Mouse (Mus musculus) midbrain, embryonic 14.5 days (tissue): ENCODE measurements around the gene Ap2a1. TPM values are rescaled to one million over a fixed set of nuclear protein-coding genes. Genes with fewer than 3 reads are reported as not detected.

Experiments used
- polyA plus RNA-seq: library from polyadenylated mRNA; unstranded; fragments of >200 nt; fragmentation: Nextera tagmentation; extraction: Ambion mirVana; gene quantifications from 2 replicates; pipeline ENCODE4 v1.2.1, GENCODE M21; 2014

Ap2a1 gene
- polyA plus RNA-seq, 1 experiment from 2014 or later = 124 TPM

Other genes starting within 250 kb of the Ap2a1 start
- gene Izumo2, start 220.8 kb downstream of the Ap2a1 start, polyA plus RNA-seq = not detected in 2 replicates
- gene Vrk3, start 181.1 kb downstream of the Ap2a1 start, polyA plus RNA-seq = 22.6 and 26.8 TPM in 2 replicates
- gene Zfp473, start 178.4 kb downstream of the Ap2a1 start, polyA plus RNA-seq = 0.58 and 0.89 TPM in 2 replicates
- 29.1 and 35.2 TPM in 2 replicates for gene Nup62, start 113.4 kb downstream of the Ap2a1 start, polyA plus RNA-seq
- gene Il4i1, start 113.1 kb downstream of the Ap2a1 start, polyA plus RNA-seq = 0.97 and 1.4 TPM in 2 replicates
- 2.2 and 2.8 TPM in 2 replicates for gene Atf5, start 112.8 kb downstream of the Ap2a1 start, polyA plus RNA-seq
- gene Akt1s1, start 80.5 kb downstream of the Ap2a1 start, polyA plus RNA-seq = 61.9 and 63.7 TPM in 2 replicates
- gene Tbc1d17, start 80.4 kb downstream of the Ap2a1 start, polyA plus RNA-seq = 107 and 122 TPM in 2 replicates
- gene Pnkp, start 72.4 kb downstream of the Ap2a1 start, polyA plus RNA-seq = 28.8 and 30.4 TPM in 2 replicates
- 480 and 508 TPM in 2 replicates for gene Ptov1, start 59.7 kb downstream of the Ap2a1 start, polyA plus RNA-seq
- 114 and 128 TPM in 2 replicates for gene Med25, start 36.8 kb downstream of the Ap2a1 start, polyA plus RNA-seq
- 16.7 and 17.2 TPM in 2 replicates for gene Fuz, start 33.4 kb downstream of the Ap2a1 start, polyA plus RNA-seq
- not detected in 2 replicates for gene Tsks, start 13.7 kb upstream of the Ap2a1 start, polyA plus RNA-seq
- gene Cpt1c, start 45.4 kb upstream of the Ap2a1 start, polyA plus RNA-seq = 50.1 and 52.3 TPM in 2 replicates
- 236 and 281 TPM in 2 replicates for gene Prmt1, start 57.1 kb upstream of the Ap2a1 start, polyA plus RNA-seq
- gene Irf3, start 68.2 kb upstream of the Ap2a1 start, polyA plus RNA-seq = 46.7 and 54.0 TPM in 2 replicates
- 11.8 and 15.4 TPM in 2 replicates for gene Bcl2l12, start 69.2 kb upstream of the Ap2a1 start, polyA plus RNA-seq
- gene Scaf1, start 86.9 kb upstream of the Ap2a1 start, polyA plus RNA-seq = 60.6 and 61.2 TPM in 2 replicates
- 9.7 and 13.2 TPM in 2 replicates for gene Rras, start 88.5 kb upstream of the Ap2a1 start, polyA plus RNA-seq
- gene Prr12, start 123.4 kb upstream of the Ap2a1 start, polyA plus RNA-seq = 19.5 and 21.4 TPM in 2 replicates
- 55.3 and 65.9 TPM in 2 replicates for gene Nosip, start 132.9 kb upstream of the Ap2a1 start, polyA plus RNA-seq
- 10.1 and 12.2 TPM in 2 replicates for gene Prrg2, start 133.2 kb upstream of the Ap2a1 start, polyA plus RNA-seq
- gene Rcn3, start 162.7 kb upstream of the Ap2a1 start, polyA plus RNA-seq = 31.2 and 59.3 TPM in 2 replicates
- 4.8 and 21.8 TPM in 2 replicates for gene Fcgrt, start 174.4 kb upstream of the Ap2a1 start, polyA plus RNA-seq
- 915 and 960 TPM in 2 replicates for gene Rps11, start 194.9 kb upstream of the Ap2a1 start, polyA plus RNA-seq
- 746 and 846 TPM in 2 replicates for gene Rpl13a, start 199.3 kb upstream of the Ap2a1 start, polyA plus RNA-seq
- 0.53 TPM in 1 of 2 replicates, not detected in the other for gene Gm45713, start 206.7 kb upstream of the Ap2a1 start, polyA plus RNA-seq
- gene Flt3l, start 206.9 kb upstream of the Ap2a1 start, polyA plus RNA-seq = 0.50 and 1.4 TPM in 2 replicates
- gene Pih1d1, start 224.8 kb upstream of the Ap2a1 start, polyA plus RNA-seq = 92.8 and 96.2 TPM in 2 replicates
- 21.2 and 24.1 TPM in 2 replicates for gene Aldh16a1, start 225.1 kb upstream of the Ap2a1 start, polyA plus RNA-seq
- gene Slc17a7, start 234.5 kb upstream of the Ap2a1 start, polyA plus RNA-seq = 0.39 and 0.62 TPM in 2 replicates